Mouse (Mus musculus) C2C12 (cell line): ENCODE measurements around the gene Tle4.

ENCODE experiments used
- CTCF ChIP-seq: IDR thresholded peaks from one replicate; pipeline ENCODE4 v1.5.1; 2011; ENCODE audit not compliant: control insufficient read depth, insufficient read depth, insufficient read length
- MAX ChIP-seq: IDR thresholded peaks from one replicate; pipeline ENCODE4 v1.6.1; 2011; ENCODE audit warnings: mild to moderate bottlenecking, control low read depth
- MYOD1 ChIP-seq: IDR thresholded peaks from one replicate; pipeline ENCODE4 v1.6.1; 2011; ENCODE audit warnings: low read depth; ENCODE audit not compliant: control insufficient read depth, insufficient read length
- MYOG ChIP-seq: IDR thresholded peaks from one replicate; pipeline ENCODE4 v1.6.1; 2011; ENCODE audit not compliant: control insufficient read depth, insufficient read length; ENCODE audit errors: extremely low read depth
- USF1 ChIP-seq: IDR thresholded peaks from one replicate; pipeline ENCODE4 v1.6.1; 2011; ENCODE audit warnings: low read depth, mild to moderate bottlenecking, control low read depth, moderate library complexity

GRCm38 (mm10) chr19:14565424-14566069 is 32.3 kb downstream of the Tle4 start:
- TF ChIP-seq CTCF (no peak), MYOD1 (no peak), MAX (no peak), MYOG (no peak), USF1 (no peak)
